Mouse (Mus musculus): ENCODE results near the gene Ttc13. TPM values are rescaled to one million over a fixed set of nuclear protein-coding genes. Genes with fewer than 3 reads are reported as not detected.
A peak's percentile ranks its signal among the peaks of the same experiment; 100 is the strongest.

Ttc13 gene
- polyA plus RNA-seq (2014; fragmentation: Nextera tagmentation; extraction: Ambion mirVana) = 61.5 and 62.7 TPM in 2 replicates

DNA sequence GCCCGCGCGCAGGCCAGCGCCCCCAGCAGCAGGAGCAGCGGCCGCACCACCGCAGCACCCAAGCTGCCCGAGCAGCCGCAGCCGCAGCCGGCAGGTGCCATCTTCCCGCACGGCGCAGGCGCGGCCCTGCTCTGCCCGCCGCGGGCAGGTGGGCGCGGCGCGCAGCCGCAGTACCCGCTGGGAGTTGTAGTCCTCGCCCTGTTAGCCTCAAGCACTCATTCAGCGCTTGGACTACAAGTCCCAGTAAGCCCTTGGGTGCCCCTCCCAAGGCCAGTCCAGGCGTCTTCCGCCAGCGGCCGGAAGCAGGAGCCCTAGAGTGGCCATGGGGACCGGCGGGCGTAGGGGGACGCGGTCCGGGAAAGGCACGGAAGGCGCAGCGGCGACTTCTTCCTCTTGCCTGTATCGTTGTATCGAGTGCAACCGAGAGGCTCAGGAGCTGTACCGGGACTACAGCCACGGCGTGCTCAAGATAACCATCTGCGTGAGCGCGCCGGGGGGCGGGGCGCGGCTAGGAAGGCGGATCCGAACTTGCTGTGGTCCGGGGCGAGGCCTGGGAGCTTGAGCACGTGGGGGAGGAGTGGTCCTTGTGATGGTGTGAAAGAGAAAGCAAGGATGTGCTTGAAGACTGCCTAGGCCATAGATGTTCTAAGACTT lies at the start of gene Ttc13, which contains the start of gene Arv1:
TSS of gene Ttc13 (minus strand) at position 122 of the 654 bp plus-strand sequence.
TSS of gene Arv1 (plus strand) at position 278 of the 654 bp plus-strand sequence.
- Histone ChIP-seq H3K36me3 (ENCODE audit: control insufficient read depth, insufficient read depth, low read length) (no peaks in the 10 kb centered on the region), H3K9ac (ENCODE audit: low read length) (peak within 1 kb of the TSS; percentile 93), H3K27me3 (ENCODE audit: control insufficient read depth, insufficient read depth, low read length) (no peaks in the 10 kb centered on the region), H3K9me3 (ENCODE audit: control insufficient read depth, low read length) (no peaks in the 10 kb centered on the region), H3K4me3 (ENCODE audit: low read depth, low read length) (peak within 1 kb of the TSS; percentile 93), H3K4me1 (ENCODE audit: control insufficient read depth, insufficient read depth, low read length) (peaks cover 19% of the 10 kb centered on the region), H3K27ac (ENCODE audit: low read depth, low read length) (no peak within 1 kb of the TSS; the same call in 1 of the 2 replicates), H3K4me2 (peak within 1 kb of the TSS; percentile 89)
- WGBS = under 1% methylated on average over 58 of the region's 59 CpGs
- DNase-seq (ENCODE audit: low spot score, missing footprints) (peak; percentile 99), ATAC-seq (ENCODE audit: low FRiP score) (peak; percentile 99)

DNA sequence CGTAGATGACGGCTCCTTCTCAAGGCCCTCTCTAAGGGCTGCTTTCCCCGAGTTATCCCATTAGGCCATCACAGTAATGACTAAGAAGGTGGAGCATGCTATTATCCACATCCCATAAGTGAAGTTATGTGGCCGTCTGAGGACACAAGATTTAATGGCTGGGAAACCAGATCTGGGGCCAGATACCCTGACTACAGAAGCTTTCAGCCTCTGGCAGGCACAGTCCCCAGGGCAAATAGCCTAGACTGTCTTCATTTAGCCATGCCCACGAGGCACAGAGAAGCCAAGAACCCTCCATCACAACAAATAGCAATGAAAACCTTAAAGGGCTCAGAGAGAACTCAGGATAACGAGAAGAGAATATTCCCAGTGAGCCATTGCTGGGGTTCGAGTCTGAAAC lies 41.3 kb upstream of the Ttc13 start:
- ATAC-seq (ENCODE audit: low FRiP score) = no peak
- 80% methylated on average over 7 of the region's 7 CpGs for WGBS
- H3K4me1 ChIP-seq (ENCODE audit: control insufficient read depth, insufficient read depth, low read length) = no peaks in the 10 kb centered on the region

DNA sequence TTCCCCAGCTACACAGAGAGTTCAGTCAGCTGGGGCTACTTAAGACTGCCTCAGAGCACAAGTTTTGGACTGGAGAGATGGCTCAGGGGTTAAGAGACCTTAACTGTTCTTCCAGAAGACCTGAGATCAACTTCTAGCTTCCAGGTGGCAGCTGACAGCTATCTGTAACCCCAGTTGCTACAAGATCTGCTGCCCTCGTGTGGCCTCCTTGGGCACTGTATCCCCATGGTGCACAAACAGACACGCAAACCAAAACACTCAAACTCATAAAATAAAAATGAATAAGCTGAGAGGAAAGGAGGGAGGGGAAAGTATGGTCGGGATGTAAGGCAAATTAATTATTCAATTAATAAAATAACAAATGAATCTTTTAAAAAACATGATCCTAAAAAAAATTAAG lies 36.8 kb upstream of the Ttc13 start:
- ATAC-seq (ENCODE audit: low FRiP score) = no peak
- no peak overlapping the region for H3K4me2 ChIP-seq
- no peaks in the 10 kb centered on the region for H3K9me3 ChIP-seq (ENCODE audit: control insufficient read depth, low read length)
- no peak overlapping the region for H3K4me3 ChIP-seq (ENCODE audit: low read depth, low read length)
- 47% methylated on average over 3 of the region's 3 CpGs for WGBS
- no peak overlapping the region for H3K27ac ChIP-seq (ENCODE audit: low read depth, low read length)
- H3K9ac ChIP-seq (ENCODE audit: low read length) = no peak overlapping the region
- no peaks in the 10 kb centered on the region for H3K4me1 ChIP-seq (ENCODE audit: control insufficient read depth, insufficient read depth, low read length)
- peaks cover under 1% of the 10 kb centered on the region; the same call in 1 of the 2 replicates for H3K27me3 ChIP-seq (ENCODE audit: control insufficient read depth, insufficient read depth, low read length)
- no peak for DNase-seq (ENCODE audit: low spot score, missing footprints)
- no peaks in the 10 kb centered on the region for H3K36me3 ChIP-seq (ENCODE audit: control insufficient read depth, insufficient read depth, low read length)

More for the DNA sequence above, 41.3 kb upstream of the Ttc13 start:
- DNase-seq (ENCODE audit: low spot score, missing footprints) = no peak
- Histone ChIP-seq H3K4me3 (ENCODE audit: low read depth, low read length) (no peak overlapping the region), H3K27ac (ENCODE audit: low read depth, low read length) (no peak overlapping the region), H3K27me3 (ENCODE audit: control insufficient read depth, insufficient read depth, low read length) (no peaks in the 10 kb centered on the region), H3K36me3 (ENCODE audit: control insufficient read depth, insufficient read depth, low read length) (no peaks in the 10 kb centered on the region), H3K9me3 (ENCODE audit: control insufficient read depth, low read length) (no peaks in the 10 kb centered on the region), H3K9ac (ENCODE audit: low read length) (no peak overlapping the region), H3K4me2 (no peak overlapping the region)

DNA sequence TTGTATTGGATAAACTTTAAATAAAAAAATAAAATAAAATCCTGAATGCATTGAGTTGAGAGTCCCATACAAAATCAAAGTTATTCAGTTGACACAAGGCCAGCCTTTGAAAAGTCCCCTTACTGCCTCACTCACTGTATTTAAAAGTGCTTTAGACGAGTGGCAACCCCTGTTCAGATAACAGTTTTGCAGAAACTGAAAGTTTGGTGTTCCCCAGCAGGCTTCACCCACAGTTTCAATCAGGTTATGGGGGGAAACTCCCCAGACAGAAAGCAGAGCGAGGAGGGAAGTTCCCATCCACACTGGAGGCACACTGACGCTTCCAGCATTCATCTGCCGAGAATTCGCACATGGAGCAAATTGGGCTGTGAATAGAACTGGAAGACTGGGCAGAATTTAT lies 34.8 kb upstream of the Ttc13 start:
- DNase-seq (ENCODE audit: low spot score, missing footprints) = no peak
- Histone ChIP-seq H3K4me1 (ENCODE audit: control insufficient read depth, insufficient read depth, low read length) (peaks cover 3% of the 10 kb centered on the region; the same call in 1 of the 2 replicates), H3K27ac (ENCODE audit: low read depth, low read length) (no peak overlapping the region), H3K9me3 (ENCODE audit: control insufficient read depth, low read length) (no peaks in the 10 kb centered on the region), H3K4me2 (no peak overlapping the region), H3K4me3 (ENCODE audit: low read depth, low read length) (no peak overlapping the region), H3K36me3 (ENCODE audit: control insufficient read depth, insufficient read depth, low read length) (no peaks in the 10 kb centered on the region), H3K9ac (ENCODE audit: low read length) (no peak overlapping the region), H3K27me3 (ENCODE audit: control insufficient read depth, insufficient read depth, low read length) (peaks cover 20% of the 10 kb centered on the region)
- ATAC-seq (ENCODE audit: low FRiP score) = no peak
- WGBS = 64% methylated on average over 5 of the region's 5 CpGs

DNA sequence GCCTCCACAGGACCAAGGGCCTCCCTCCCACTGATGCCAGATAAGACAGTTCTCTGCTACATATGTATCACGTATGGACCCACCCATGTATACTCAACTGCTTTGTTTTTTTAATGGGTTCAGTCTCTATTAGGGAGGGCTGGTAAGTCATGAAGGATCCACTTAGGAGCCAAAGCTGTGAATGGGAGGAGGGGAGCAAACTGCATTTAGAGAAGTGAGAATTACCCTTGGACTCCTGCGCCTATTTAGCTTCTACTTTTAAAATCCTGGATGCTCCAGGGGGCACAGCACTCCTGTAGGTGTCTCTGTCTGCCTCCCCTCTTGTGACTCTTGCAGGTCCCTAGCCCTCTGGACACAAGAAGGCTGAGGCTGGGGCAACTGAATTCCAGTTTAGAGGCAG lies 34.4 kb upstream of the Ttc13 start:
- WGBS = 62% methylated on average over 2 of the region's 2 CpGs

DNA sequence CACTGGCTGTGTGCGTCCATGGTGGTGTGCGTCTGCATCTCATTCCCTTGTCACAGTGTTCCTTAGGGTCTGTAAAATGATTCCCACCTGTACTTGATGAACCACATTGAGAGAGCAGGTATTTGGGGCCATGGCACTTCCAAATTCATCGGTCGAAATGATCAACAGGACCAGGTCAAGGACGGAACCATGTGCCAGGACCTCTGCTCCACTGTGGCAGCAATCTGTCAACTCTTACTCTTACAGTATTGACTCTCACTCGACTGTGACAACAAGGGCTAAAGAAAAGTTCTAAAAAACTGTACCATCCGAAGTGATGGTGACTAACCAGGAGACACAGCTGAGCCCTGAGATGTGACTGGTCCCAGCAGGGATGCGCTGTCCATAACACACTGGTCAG lies 33.7 kb upstream of the Ttc13 start:
- ATAC-seq (ENCODE audit: low FRiP score) (no peak), DNase-seq (ENCODE audit: low spot score, missing footprints) (no peak)
- 85% methylated on average over 8 of the region's 8 CpGs for WGBS
- H3K36me3 ChIP-seq (ENCODE audit: control insufficient read depth, insufficient read depth, low read length) = no peaks in the 10 kb centered on the region
- H3K9me3 ChIP-seq (ENCODE audit: control insufficient read depth, low read length) = no peaks in the 10 kb centered on the region
- peaks cover 31% of the 10 kb centered on the region for H3K27me3 ChIP-seq (ENCODE audit: control insufficient read depth, insufficient read depth, low read length)
- no peak overlapping the region for H3K4me3 ChIP-seq (ENCODE audit: low read depth, low read length)
- H3K4me1 ChIP-seq (ENCODE audit: control insufficient read depth, insufficient read depth, low read length) = peaks cover 10% of the 10 kb centered on the region
- no peak overlapping the region for H3K4me2 ChIP-seq
- H3K9ac ChIP-seq (ENCODE audit: low read length) = no peak overlapping the region
- H3K27ac ChIP-seq (ENCODE audit: low read depth, low read length) = no peak overlapping the region

More for the DNA sequence above, 34.4 kb upstream of the Ttc13 start:
- Histone ChIP-seq H3K36me3 (ENCODE audit: control insufficient read depth, insufficient read depth, low read length) (no peaks in the 10 kb centered on the region), H3K4me1 (ENCODE audit: control insufficient read depth, insufficient read depth, low read length) (peaks cover 7% of the 10 kb centered on the region), H3K27ac (ENCODE audit: low read depth, low read length) (no peak overlapping the region), H3K4me2 (no peak overlapping the region), H3K4me3 (ENCODE audit: low read depth, low read length) (no peak overlapping the region), H3K27me3 (ENCODE audit: control insufficient read depth, insufficient read depth, low read length) (peaks cover 24% of the 10 kb centered on the region), H3K9ac (ENCODE audit: low read length) (no peak overlapping the region), H3K9me3 (ENCODE audit: control insufficient read depth, low read length) (no peaks in the 10 kb centered on the region)
- ATAC-seq (ENCODE audit: low FRiP score) (no peak), DNase-seq (ENCODE audit: low spot score, missing footprints) (no peak)

DNA sequence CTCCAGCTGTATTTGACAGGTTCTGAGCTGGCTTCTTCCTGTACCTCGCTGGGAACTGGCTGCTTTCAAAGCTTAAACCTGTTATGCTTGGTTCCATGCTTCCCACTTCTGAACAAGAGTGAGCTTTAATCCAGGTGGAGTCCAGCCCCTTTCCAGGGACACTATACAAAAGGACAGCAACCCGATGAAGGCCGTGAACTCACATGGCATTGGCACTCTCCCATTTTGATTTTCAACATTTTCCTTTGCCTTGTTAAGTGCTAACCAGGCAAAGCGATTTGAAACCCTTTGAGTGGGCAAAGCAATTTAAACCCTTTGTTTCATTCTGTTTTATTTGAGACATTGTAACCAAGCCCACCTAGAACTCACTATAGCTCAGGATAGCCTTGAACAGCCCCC lies 33.0 kb upstream of the Ttc13 start:
- no peak for DNase-seq (ENCODE audit: low spot score, missing footprints)
- Histone ChIP-seq H3K4me3 (ENCODE audit: low read depth, low read length) (no peak overlapping the region), H3K27ac (ENCODE audit: low read depth, low read length) (no peak overlapping the region), H3K4me2 (no peak overlapping the region), H3K9me3 (ENCODE audit: control insufficient read depth, low read length) (no peaks in the 10 kb centered on the region), H3K27me3 (ENCODE audit: control insufficient read depth, insufficient read depth, low read length) (peaks cover 38% of the 10 kb centered on the region), H3K36me3 (ENCODE audit: control insufficient read depth, insufficient read depth, low read length) (no peaks in the 10 kb centered on the region), H3K9ac (ENCODE audit: low read length) (no peak overlapping the region), H3K4me1 (ENCODE audit: control insufficient read depth, insufficient read depth, low read length) (peaks cover 10% of the 10 kb centered on the region)
- WGBS = 35% methylated on average over 4 of the region's 4 CpGs
- ATAC-seq (ENCODE audit: low FRiP score) = no peak

DNA sequence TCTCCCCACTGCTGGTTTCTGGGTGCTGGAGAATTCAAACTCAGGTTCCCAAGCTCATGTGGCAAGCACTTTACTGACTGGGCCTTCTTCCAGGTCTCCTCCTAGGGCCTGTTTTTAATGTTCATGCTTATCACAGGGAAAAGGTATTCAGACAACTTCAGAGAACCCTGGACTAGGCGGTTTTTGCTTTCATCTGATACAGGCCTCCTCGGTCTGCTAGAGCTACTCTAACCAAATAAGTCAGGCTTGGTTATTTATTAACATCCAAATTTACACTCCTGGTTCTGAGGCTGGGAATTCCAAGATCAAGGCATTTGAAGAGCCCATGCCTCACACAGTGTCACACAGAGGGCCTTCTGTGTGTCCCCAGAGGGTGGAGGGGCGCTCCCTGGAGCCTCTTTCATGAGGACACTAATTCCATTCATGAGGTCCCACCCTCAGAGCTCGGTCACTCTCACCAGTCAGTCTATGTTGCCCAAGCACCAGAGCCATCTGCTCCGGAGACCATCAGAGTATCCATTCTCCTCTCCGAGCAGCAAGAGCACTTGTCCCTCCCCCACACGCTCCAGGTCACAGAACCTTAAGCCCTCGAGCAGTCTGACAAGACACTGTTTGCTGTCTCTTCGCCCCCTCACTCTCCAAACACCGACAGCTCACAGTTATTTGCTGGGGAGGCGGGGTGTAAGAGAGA lies 32.5 kb upstream of the Ttc13 start:
- H3K27me3 ChIP-seq (ENCODE audit: control insufficient read depth, insufficient read depth, low read length) = peaks cover 42% of the 10 kb centered on the region

DNA sequence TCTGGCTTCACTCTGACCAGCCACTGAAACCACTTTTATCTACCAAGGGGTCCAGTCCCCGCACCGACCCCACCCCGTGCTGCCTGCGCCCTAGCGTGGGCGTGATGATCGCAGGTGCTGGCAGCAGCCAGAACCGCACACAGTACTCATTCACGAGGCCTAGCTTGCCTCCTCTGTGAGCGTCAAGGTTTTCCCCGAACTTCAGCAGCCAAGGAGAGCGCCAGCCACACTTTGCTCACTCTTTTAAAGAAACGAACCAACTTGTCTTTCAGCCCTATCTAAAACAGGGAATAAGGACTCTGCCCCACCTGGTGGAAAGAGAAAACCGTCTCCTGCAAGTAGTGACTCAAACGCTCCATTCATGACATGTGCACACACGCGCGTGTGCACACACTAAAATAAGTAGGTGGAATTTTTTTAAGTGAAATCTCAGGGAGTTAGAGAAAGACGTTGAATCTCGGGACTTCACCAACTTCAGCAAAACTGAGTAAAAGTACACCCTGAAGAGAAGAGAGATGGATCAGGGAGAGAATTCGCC lies 30.6 kb upstream of the Ttc13 start:
- H3K4me3 ChIP-seq (ENCODE audit: low read depth, low read length) = no peak overlapping the region
- no peak overlapping the region for H3K4me2 ChIP-seq
- H3K9me3 ChIP-seq (ENCODE audit: control insufficient read depth, low read length) = no peaks in the 10 kb centered on the region
- DNase-seq (ENCODE audit: low spot score, missing footprints) (no peak), ATAC-seq (ENCODE audit: low FRiP score) (no peak)
- H3K4me1 ChIP-seq (ENCODE audit: control insufficient read depth, insufficient read depth, low read length) = peaks cover 10% of the 10 kb centered on the region
- peaks cover 42% of the 10 kb centered on the region for H3K27me3 ChIP-seq (ENCODE audit: control insufficient read depth, insufficient read depth, low read length)
- H3K36me3 ChIP-seq (ENCODE audit: control insufficient read depth, insufficient read depth, low read length) = no peaks in the 10 kb centered on the region
- H3K27ac ChIP-seq (ENCODE audit: low read depth, low read length) = no peak overlapping the region
- WGBS = 29% methylated on average over 21 of the region's 21 CpGs
- H3K9ac ChIP-seq (ENCODE audit: low read length) = no peak overlapping the region

More for the DNA sequence above, 32.5 kb upstream of the Ttc13 start:
- Histone ChIP-seq H3K4me3 (ENCODE audit: low read depth, low read length) (no peak overlapping the region), H3K36me3 (ENCODE audit: control insufficient read depth, insufficient read depth, low read length) (no peaks in the 10 kb centered on the region), H3K4me2 (no peak overlapping the region), H3K9ac (ENCODE audit: low read length) (no peak overlapping the region), H3K9me3 (ENCODE audit: control insufficient read depth, low read length) (no peaks in the 10 kb centered on the region), H3K4me1 (ENCODE audit: control insufficient read depth, insufficient read depth, low read length) (peaks cover 10% of the 10 kb centered on the region), H3K27ac (ENCODE audit: low read depth, low read length) (no peak overlapping the region)
- ATAC-seq (ENCODE audit: low FRiP score) = peak; percentile 61
- peak; percentile 85 for DNase-seq (ENCODE audit: low spot score, missing footprints)
- 16% methylated on average over 11 of the region's 11 CpGs for WGBS
